Mouse (Mus musculus) colon, adult 2 months (tissue): ENCODE results near the gene Gli2. TPM values are rescaled to one million over a fixed set of nuclear protein-coding genes. Genes with fewer than 3 reads are reported as not detected.

Source experiments
- polyA plus RNA-seq: library from polyadenylated mRNA; depleted of rRNA; stranded (reverse); fragments of >200 nt; gene quantifications from 2 replicates; pipeline ENCODE4 v1.2.3, GENCODE M21; 2012; rRNA removed

Gene Gli2
- 5.3 and 5.8 TPM in 2 replicates for polyA plus RNA-seq

GRCm38 (mm10) chr1:119053402-119053841, at the start of gene Gli2:
Gli2 (minus strand) TSS chr1:119053619.

